Mouse (Mus musculus): ENCODE data around the gene Ckm. TPM values are rescaled to one million over a fixed set of nuclear protein-coding genes. Genes with fewer than 3 reads are reported as not detected.

The Ckm gene
- polyA plus RNA-seq, 1 experiment from 2014 or later, result 378 TPM

- ATAC-seq (ENCODE audit: insufficient read depth, low FRiP score), result no peak
- 82% methylated on average over 9 of the region's 9 CpGs for WGBS
- Histone ChIP-seq H3K9me3 (replicated peaks; ENCODE audit: control insufficient read depth, low read length) (peaks cover 7% of the 10 kb centered on the region), H3K27me3 (ENCODE audit: control insufficient read depth, insufficient read depth, low read length) (peaks cover 27% of the 10 kb centered on the region), H3K4me2 (ENCODE audit: low read depth, low read length) (no peak overlapping the region), H3K4me1 (ENCODE audit: control insufficient read depth, insufficient read depth, low read length) (0 out of 2 replicates have a peak, but pooled peaks cover 5% of the 10 kb centered on the region), H3K36me3 (ENCODE audit: control insufficient read depth, insufficient read depth, low read length) (no peaks in the 10 kb centered on the region), H3K27ac (ENCODE audit: low read length) (no peak overlapping the region), H3K9ac (ENCODE audit: low read length) (no peak overlapping the region), H3K4me3 (replicated peaks; ENCODE audit: low read length) (no peak overlapping the region)
Observed at GRCm38 (mm10) chr7:19402535-19403112, 2.0 kb upstream of the Ckm start.

DNA sequence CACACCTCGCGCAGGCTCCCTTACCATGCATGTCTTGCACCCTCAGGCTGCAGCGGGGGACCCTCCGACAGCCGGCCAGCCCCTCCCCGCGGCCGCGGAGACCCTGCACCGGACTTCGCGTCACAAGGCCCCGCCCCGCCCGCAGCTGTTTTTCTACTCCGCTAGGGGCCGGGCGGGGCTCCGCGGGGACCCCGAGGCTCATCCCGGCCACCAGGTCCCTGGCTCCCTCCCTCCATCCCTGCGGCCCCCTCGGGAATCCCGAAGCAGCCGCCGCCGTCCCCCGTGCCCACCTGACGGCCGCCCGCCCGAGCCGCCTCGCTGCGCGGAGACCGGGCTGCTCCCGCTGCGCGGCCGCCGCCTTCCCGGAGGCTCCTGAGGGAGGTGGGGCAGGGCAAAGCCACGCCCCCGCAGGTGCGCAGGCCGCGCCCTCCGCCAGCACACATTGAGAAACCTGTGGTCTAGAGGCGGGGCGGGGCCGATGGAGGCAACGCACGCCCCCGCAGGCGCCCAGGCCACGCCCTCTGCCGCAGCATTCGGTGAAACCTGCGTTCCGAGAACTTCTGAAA, 762 bp upstream of the Ckm start, which contains the start of gene Klc3:
Klc3 (minus strand) TSS at position 374 of the 566 bp plus-strand sequence.
- Histone ChIP-seq H3K4me3 (replicated peaks; ENCODE audit: low read length) (peak within 1 kb of the TSS; percentile 64), H3K4me1 (ENCODE audit: control insufficient read depth, insufficient read depth, low read length) (0 out of 2 replicates have a peak, but pooled peaks cover 5% of the 10 kb centered on the region), H3K9me3 (replicated peaks; ENCODE audit: control insufficient read depth, low read length) (peaks cover 7% of the 10 kb centered on the region), H3K27ac (ENCODE audit: low read length) (no peak within 1 kb of the TSS), H3K4me2 (ENCODE audit: low read depth, low read length) (peak within 1 kb of the TSS; percentile 96), H3K9ac (ENCODE audit: low read length) (peak within 1 kb of the TSS; percentile 72), H3K27me3 (ENCODE audit: control insufficient read depth, insufficient read depth, low read length) (peaks cover 27% of the 10 kb centered on the region), H3K36me3 (ENCODE audit: control insufficient read depth, insufficient read depth, low read length) (no peaks in the 10 kb centered on the region)
- WGBS, result under 1% methylated on average over 62 of the region's 62 CpGs
- ATAC-seq (ENCODE audit: insufficient read depth, low FRiP score), result peak; percentile 89

DNA sequence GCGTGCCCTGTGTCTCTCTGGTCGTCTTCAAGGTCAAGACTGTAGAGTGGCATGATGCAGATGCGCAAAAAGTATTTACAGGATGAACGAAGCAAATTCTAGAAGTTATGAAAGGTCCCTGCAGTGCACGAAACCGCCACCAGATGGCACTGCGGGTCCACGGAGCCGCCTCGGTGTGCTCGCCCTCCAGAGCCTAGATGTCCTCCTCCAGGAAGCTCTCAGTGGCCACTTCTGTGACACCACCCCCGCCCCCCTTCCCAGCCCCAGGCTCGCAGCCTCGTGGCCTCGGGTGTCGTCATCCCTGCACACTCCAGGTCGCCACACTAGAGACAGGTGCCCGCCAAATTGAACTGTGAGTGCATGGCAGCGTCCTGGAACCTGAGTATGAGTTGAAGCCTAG, 841 bp downstream of the Ckm start:
- Histone ChIP-seq H3K27ac (ENCODE audit: low read length) (no peak overlapping the region), H3K4me2 (ENCODE audit: low read depth, low read length) (peak overlapping the region; percentile 35), H3K27me3 (ENCODE audit: control insufficient read depth, insufficient read depth, low read length) (peaks cover 27% of the 10 kb centered on the region), H3K9ac (ENCODE audit: low read length) (0 out of 2 replicates have a peak overlapping the region, but pooled peaks have one; percentile 43), H3K4me1 (ENCODE audit: control insufficient read depth, insufficient read depth, low read length) (0 out of 2 replicates have a peak, but pooled peaks cover 5% of the 10 kb centered on the region), H3K4me3 (replicated peaks; ENCODE audit: low read length) (no peak overlapping the region), H3K9me3 (replicated peaks; ENCODE audit: control insufficient read depth, low read length) (peaks cover 7% of the 10 kb centered on the region), H3K36me3 (ENCODE audit: control insufficient read depth, insufficient read depth, low read length) (no peaks in the 10 kb centered on the region)
- no peak for ATAC-seq (ENCODE audit: insufficient read depth, low FRiP score)
- WGBS, result 2% methylated on average over 19 of the region's 19 CpGs

DNA sequence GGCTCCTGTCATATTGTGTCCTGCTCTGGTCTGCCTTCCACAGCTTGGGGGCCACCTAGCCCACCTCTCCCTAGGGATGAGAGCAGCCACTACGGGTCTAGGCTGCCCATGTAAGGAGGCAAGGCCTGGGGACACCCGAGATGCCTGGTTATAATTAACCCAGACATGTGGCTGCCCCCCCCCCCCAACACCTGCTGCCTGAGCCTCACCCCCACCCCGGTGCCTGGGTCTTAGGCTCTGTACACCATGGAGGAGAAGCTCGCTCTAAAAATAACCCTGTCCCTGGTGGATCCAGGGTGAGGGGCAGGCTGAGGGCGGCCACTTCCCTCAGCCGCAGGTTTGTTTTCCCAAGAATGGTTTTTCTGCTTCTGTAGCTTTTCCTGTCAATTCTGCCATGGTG, 5.2 kb downstream of the Ckm start:
- 51% methylated on average over 6 of the region's 6 CpGs for WGBS
- ATAC-seq (ENCODE audit: insufficient read depth, low FRiP score), result no peak
- Histone ChIP-seq H3K4me2 (ENCODE audit: low read depth, low read length) (no peak overlapping the region), H3K27me3 (ENCODE audit: control insufficient read depth, insufficient read depth, low read length) (peaks cover 2% of the 10 kb centered on the region; the same call in 1 of the 2 replicates), H3K36me3 (ENCODE audit: control insufficient read depth, insufficient read depth, low read length) (no peaks in the 10 kb centered on the region), H3K4me3 (replicated peaks; ENCODE audit: low read length) (no peak overlapping the region), H3K9me3 (replicated peaks; ENCODE audit: control insufficient read depth, low read length) (no peaks in the 10 kb centered on the region), H3K9ac (ENCODE audit: low read length) (no peak overlapping the region), H3K4me1 (ENCODE audit: control insufficient read depth, insufficient read depth, low read length) (0 out of 2 replicates have a peak, but pooled peaks cover 3% of the 10 kb centered on the region), H3K27ac (ENCODE audit: low read length) (no peak overlapping the region)

- Histone ChIP-seq H3K4me2 (ENCODE audit: low read depth, low read length) (no peak overlapping the region), H3K36me3 (ENCODE audit: control insufficient read depth, insufficient read depth, low read length) (no peaks in the 10 kb centered on the region), H3K4me3 (replicated peaks; ENCODE audit: low read length) (no peak overlapping the region), H3K9ac (ENCODE audit: low read length) (0 out of 2 replicates have a peak overlapping the region, but pooled peaks have one; percentile 43), H3K4me1 (ENCODE audit: control insufficient read depth, insufficient read depth, low read length) (no peaks in the 10 kb centered on the region), H3K27ac (ENCODE audit: low read length) (no peak overlapping the region), H3K9me3 (replicated peaks; ENCODE audit: control insufficient read depth, low read length) (no peaks in the 10 kb centered on the region), H3K27me3 (ENCODE audit: control insufficient read depth, insufficient read depth, low read length) (no peaks in the 10 kb centered on the region)
- peak; percentile 41 for ATAC-seq (ENCODE audit: insufficient read depth, low FRiP score)
- WGBS, result 70% methylated on average over 11 of the region's 11 CpGs
Observed at GRCm38 (mm10) chr7:19410766-19411344, 6.3 kb downstream of the Ckm start.

- no peak for ATAC-seq (ENCODE audit: insufficient read depth, low FRiP score)
- Histone ChIP-seq H3K27ac (ENCODE audit: low read length) (no peak overlapping the region), H3K27me3 (ENCODE audit: control insufficient read depth, insufficient read depth, low read length) (no peaks in the 10 kb centered on the region; the same call in 1 of the 2 replicates), H3K9me3 (replicated peaks; ENCODE audit: control insufficient read depth, low read length) (no peaks in the 10 kb centered on the region), H3K4me2 (ENCODE audit: low read depth, low read length) (no peak overlapping the region), H3K4me3 (replicated peaks; ENCODE audit: low read length) (no peak overlapping the region), H3K4me1 (ENCODE audit: control insufficient read depth, insufficient read depth, low read length) (no peaks in the 10 kb centered on the region), H3K36me3 (ENCODE audit: control insufficient read depth, insufficient read depth, low read length) (no peaks in the 10 kb centered on the region), H3K9ac (ENCODE audit: low read length) (no peak overlapping the region)
- 67% methylated on average over 5 of the region's 5 CpGs for WGBS
Observed at GRCm38 (mm10) chr7:19411783-19412182, 7.2 kb downstream of the Ckm start.

GRCm38 (mm10) chr7:19413525-19413924, 8.9 kb downstream of the Ckm start:
- H3K9me3 ChIP-seq (replicated peaks; ENCODE audit: control insufficient read depth, low read length), result no peaks in the 10 kb centered on the region
- H3K4me2 ChIP-seq (ENCODE audit: low read depth, low read length), result no peak overlapping the region
- no peak for ATAC-seq (ENCODE audit: insufficient read depth, low FRiP score)
- H3K4me3 ChIP-seq (replicated peaks; ENCODE audit: low read length), result no peak overlapping the region
- H3K27me3 ChIP-seq (ENCODE audit: control insufficient read depth, insufficient read depth, low read length), result no peaks in the 10 kb centered on the region; the same call in 1 of the 2 replicates
- H3K4me1 ChIP-seq (ENCODE audit: control insufficient read depth, insufficient read depth, low read length), result no peaks in the 10 kb centered on the region
- no peaks in the 10 kb centered on the region for H3K36me3 ChIP-seq (ENCODE audit: control insufficient read depth, insufficient read depth, low read length)
- H3K9ac ChIP-seq (ENCODE audit: low read length), result no peak overlapping the region
- no peak overlapping the region for H3K27ac ChIP-seq (ENCODE audit: low read length)
- 81% methylated on average over 3 of the region's 3 CpGs for WGBS

DNA sequence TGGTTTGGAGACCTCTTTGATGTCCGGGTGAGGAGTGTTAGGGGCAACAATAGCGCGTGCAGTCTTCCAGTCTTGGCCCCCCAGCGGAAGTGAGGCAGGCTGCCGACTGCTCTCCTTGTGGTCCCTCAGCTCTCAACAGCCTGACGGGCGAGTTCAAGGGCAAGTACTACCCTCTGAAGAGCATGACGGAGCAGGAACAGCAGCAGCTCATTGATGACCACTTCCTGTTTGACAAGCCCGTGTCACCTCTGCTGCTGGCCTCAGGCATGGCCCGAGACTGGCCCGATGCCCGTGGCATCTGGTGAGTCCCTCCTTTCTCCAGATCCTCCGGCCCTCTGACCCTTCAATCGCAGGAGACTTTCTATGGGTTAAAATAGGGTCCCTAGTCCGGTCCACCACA, 12.0 kb downstream of the Ckm start:
- Histone ChIP-seq H3K27ac (ENCODE audit: low read length) (no peak overlapping the region), H3K4me1 (ENCODE audit: control insufficient read depth, insufficient read depth, low read length) (peaks cover 4% of the 10 kb centered on the region; the same call in 1 of the 2 replicates), H3K4me2 (ENCODE audit: low read depth, low read length) (no peak overlapping the region), H3K36me3 (ENCODE audit: control insufficient read depth, insufficient read depth, low read length) (no peaks in the 10 kb centered on the region), H3K9me3 (replicated peaks; ENCODE audit: control insufficient read depth, low read length) (no peaks in the 10 kb centered on the region), H3K9ac (ENCODE audit: low read length) (no peak overlapping the region), H3K27me3 (ENCODE audit: control insufficient read depth, insufficient read depth, low read length) (peaks cover 21% of the 10 kb centered on the region), H3K4me3 (replicated peaks; ENCODE audit: low read length) (no peak overlapping the region)
- ATAC-seq (ENCODE audit: insufficient read depth, low FRiP score), result no peak
- 60% methylated on average over 15 of the region's 15 CpGs for WGBS

DNA sequence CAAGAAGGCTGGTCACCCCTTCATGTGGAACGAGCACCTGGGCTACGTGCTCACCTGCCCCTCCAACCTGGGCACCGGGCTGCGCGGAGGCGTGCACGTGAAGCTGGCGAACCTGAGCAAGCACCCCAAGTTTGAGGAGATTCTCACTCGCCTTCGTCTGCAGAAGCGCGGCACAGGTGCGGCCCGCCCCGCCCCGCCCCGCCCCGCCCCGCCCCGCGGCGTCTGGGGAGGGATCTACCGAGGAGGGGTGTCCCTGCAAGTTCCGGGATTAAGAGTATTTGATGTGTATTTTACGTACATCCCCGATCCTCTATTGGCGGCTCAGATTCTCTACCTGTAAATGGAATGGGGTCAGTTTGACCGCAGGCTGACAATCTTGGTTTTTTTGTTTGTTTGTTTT, 15.5 kb downstream of the Ckm start:
- Histone ChIP-seq H3K27ac (ENCODE audit: low read length) (no peak overlapping the region), H3K4me2 (ENCODE audit: low read depth, low read length) (peak overlapping the region; percentile 40), H3K4me3 (replicated peaks; ENCODE audit: low read length) (peak overlapping the region; percentile 13; the same call in 1 of the 2 replicates), H3K4me1 (ENCODE audit: control insufficient read depth, insufficient read depth, low read length) (peaks cover 4% of the 10 kb centered on the region; the same call in 1 of the 2 replicates), H3K36me3 (ENCODE audit: control insufficient read depth, insufficient read depth, low read length) (no peaks in the 10 kb centered on the region), H3K9me3 (replicated peaks; ENCODE audit: control insufficient read depth, low read length) (no peaks in the 10 kb centered on the region), H3K9ac (ENCODE audit: low read length) (no peak overlapping the region), H3K27me3 (ENCODE audit: control insufficient read depth, insufficient read depth, low read length) (peaks cover 22% of the 10 kb centered on the region)
- WGBS, result 8% methylated on average over 28 of the region's 28 CpGs
- ATAC-seq (ENCODE audit: insufficient read depth, low FRiP score), result no peak
